Mouse (Mus musculus) midbrain, embryonic 15.5 days (tissue): ENCODE measurements at regions not wholly inside any gene's neighbourhood (a gene's known extent, or its start where the extent isn't known, plus 50 kb on each side); places are given as distances from the start of the nearest gene placed in this dataset.

Experiments used
- ATAC-seq: fragments of 200-750 bp; cut with Nextera tagmentation; replicated peaks from 2 replicates; pipeline ENCODE4 v1.8.0; 2017; ENCODE audit warnings: moderate TSS enrichment
- H3K27ac ChIP-seq: fragments of 300-500 bp; sonication (generic); 2 replicates; pipeline ENCODE4 v1.5.1; 2015; ENCODE audit warnings: mild to moderate bottlenecking, inconsistent platforms
- H3K27me3 ChIP-seq: fragments of 300-500 bp; sonication (generic); replicated peaks from 2 replicates; pipeline ENCODE4 v1.6.1; 2015; ENCODE audit warnings: inconsistent platforms
- H3K36me3 ChIP-seq: fragments of 300-500 bp; sonication (generic); replicated peaks from 2 replicates; pipeline ENCODE4 v1.6.1; 2015; ENCODE audit warnings: inconsistent platforms
- H3K4me1 ChIP-seq: fragments of 300-500 bp; sonication (generic); 2 replicates; pipeline ENCODE4 v1.6.1; 2015; ENCODE audit warnings: inconsistent platforms
- H3K4me2 ChIP-seq: fragments of 300-500 bp; sonication (generic); 2 replicates; pipeline ENCODE4 v1.6.1; 2015; ENCODE audit warnings: inconsistent platforms, mild to moderate bottlenecking, moderate library complexity
- H3K4me3 ChIP-seq: fragments of 300-500 bp; sonication (generic); 2 replicates; pipeline ENCODE4 v1.5.1; 2015; ENCODE audit warnings: mild to moderate bottlenecking, inconsistent platforms
- H3K9ac ChIP-seq: fragments of 300-500 bp; sonication (generic); 2 replicates; pipeline ENCODE4 v1.6.1; 2015; ENCODE audit warnings: mild to moderate bottlenecking, inconsistent platforms
- H3K9me3 ChIP-seq: fragments of 300-500 bp; sonication (generic); 2 replicates; pipeline ENCODE4 v1.6.1; 2016; ENCODE audit warnings: inconsistent platforms
- WGBS: fragments of 180-500 bp; shearing (Covaris S2); methylation state at CpG from one replicate; pipeline ENCODE4 v1.1.7; 2015; ENCODE audit warnings: mixed read lengths; 5-methylcytosine and 5-hydroxymethylcytosine counted together

- H3K4me3 ChIP-seq, result no peak overlapping the region
- no peak overlapping the region for H3K27ac ChIP-seq
- no peaks in the 10 kb centered on the region for H3K36me3 ChIP-seq
- H3K9me3 ChIP-seq, result no peaks in the 10 kb centered on the region
- no peaks in the 10 kb centered on the region for H3K27me3 ChIP-seq
- H3K4me2 ChIP-seq, result no peak overlapping the region
- no peak overlapping the region for H3K9ac ChIP-seq
- no peak for ATAC-seq
- H3K4me1 ChIP-seq, result no peaks in the 10 kb centered on the region
- 81% methylated on average over 5 of the region's 5 CpGs for WGBS
Observed at GRCm38 (mm10) chr19:44626261-44626660, 63.6 kb downstream of the Hif1an start.

GRCm38 (mm10) chr19:44629705-44630104 lies 67.1 kb downstream of the Hif1an start:
- H3K27ac ChIP-seq, result no peak overlapping the region
- no peaks in the 10 kb centered on the region for H3K9me3 ChIP-seq
- H3K4me3 ChIP-seq, result no peak overlapping the region
- H3K36me3 ChIP-seq, result no peaks in the 10 kb centered on the region
- no peak for ATAC-seq
- H3K9ac ChIP-seq, result no peak overlapping the region
- H3K27me3 ChIP-seq, result peaks cover 3% of the 10 kb centered on the region
- WGBS, result 64% methylated on average over 7 of the region's 7 CpGs
- H3K4me1 ChIP-seq, result no peaks in the 10 kb centered on the region
- H3K4me2 ChIP-seq, result no peak overlapping the region

DNA sequence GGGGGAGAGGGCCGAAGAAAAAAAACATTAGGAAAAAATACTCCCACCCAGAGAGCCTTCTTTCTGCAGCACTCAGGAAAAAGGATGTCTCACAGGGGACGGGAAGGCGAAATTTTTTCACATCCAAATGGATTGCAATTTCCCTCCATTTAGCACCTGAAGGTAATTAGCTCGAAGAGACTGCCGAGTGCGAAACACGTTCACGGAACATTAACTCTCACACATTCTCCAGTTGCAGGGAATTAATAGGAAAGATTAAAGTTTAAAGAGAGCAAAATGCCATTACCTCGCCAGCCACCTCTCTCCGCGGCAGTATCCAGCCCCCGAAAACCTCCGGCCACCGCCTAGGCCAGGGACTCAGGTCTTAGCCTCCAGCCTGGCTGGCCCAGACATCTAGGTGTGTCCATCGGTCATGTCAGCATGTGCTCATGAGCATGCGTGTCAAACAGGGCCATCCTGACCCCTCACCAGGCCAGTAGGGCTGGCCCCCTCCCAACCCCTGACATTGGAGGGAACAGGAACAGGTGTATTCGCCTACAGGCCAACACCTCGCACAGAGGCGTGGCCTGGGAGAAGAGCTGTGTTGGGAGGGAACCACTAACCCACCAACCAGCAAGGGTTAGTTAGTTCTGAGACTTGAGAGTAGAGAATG lies 68.8 kb downstream of the Hif1an start:
- Histone ChIP-seq H3K36me3 (no peaks in the 10 kb centered on the region), H3K9me3 (no peaks in the 10 kb centered on the region), H3K9ac (no peak overlapping the region), H3K27me3 (peaks cover 3% of the 10 kb centered on the region), H3K4me1 (no peaks in the 10 kb centered on the region), H3K4me2 (no peak overlapping the region), H3K4me3 (no peak overlapping the region), H3K27ac (no peak overlapping the region)
- WGBS, result 86% methylated on average over 19 of the region's 19 CpGs
- no peak for ATAC-seq

GRCm38 (mm10) chr19:44637145-44637719 lies 74.6 kb downstream of the Hif1an start:
- ATAC-seq, result no peak
- H3K4me2 ChIP-seq, result no peak overlapping the region
- H3K4me1 ChIP-seq, result peaks cover 7% of the 10 kb centered on the region
- no peak overlapping the region for H3K27ac ChIP-seq
- no peaks in the 10 kb centered on the region for H3K9me3 ChIP-seq
- H3K27me3 ChIP-seq, result peaks cover 25% of the 10 kb centered on the region
- no peaks in the 10 kb centered on the region for H3K36me3 ChIP-seq
- no peak overlapping the region for H3K9ac ChIP-seq
- H3K4me3 ChIP-seq, result no peak overlapping the region
- 77% methylated on average over 9 of the region's 9 CpGs for WGBS

GRCm38 (mm10) chr19:44640021-44640420 lies 77.4 kb downstream of the Hif1an start:
- WGBS, result 2% methylated on average over 26 of the region's 26 CpGs
- H3K9ac ChIP-seq, result peak overlapping the region; percentile 28
- H3K36me3 ChIP-seq, result no peaks in the 10 kb centered on the region
- H3K9me3 ChIP-seq, result no peaks in the 10 kb centered on the region
- peaks cover 7% of the 10 kb centered on the region for H3K4me1 ChIP-seq
- H3K27me3 ChIP-seq, result peaks cover 32% of the 10 kb centered on the region
- no peak for ATAC-seq
- no peak overlapping the region for H3K27ac ChIP-seq
- peak overlapping the region; percentile 28 for H3K4me3 ChIP-seq
- H3K4me2 ChIP-seq, result peak overlapping the region; percentile 67

- H3K4me2 ChIP-seq, result peak overlapping the region; percentile 67
- no peaks in the 10 kb centered on the region for H3K36me3 ChIP-seq
- peaks cover 7% of the 10 kb centered on the region for H3K4me1 ChIP-seq
- WGBS, result 6% methylated on average over 1 of the region's 1 CpGs
- H3K27ac ChIP-seq, result no peak overlapping the region
- ATAC-seq, result no peak
- peak overlapping the region; percentile 28; the same call in 1 of the 2 replicates for H3K9ac ChIP-seq
- H3K27me3 ChIP-seq, result peaks cover 32% of the 10 kb centered on the region
- peak overlapping the region; percentile 28 for H3K4me3 ChIP-seq
- no peaks in the 10 kb centered on the region for H3K9me3 ChIP-seq
Observed at GRCm38 (mm10) chr19:44640551-44640950, 77.9 kb downstream of the Hif1an start.

DNA sequence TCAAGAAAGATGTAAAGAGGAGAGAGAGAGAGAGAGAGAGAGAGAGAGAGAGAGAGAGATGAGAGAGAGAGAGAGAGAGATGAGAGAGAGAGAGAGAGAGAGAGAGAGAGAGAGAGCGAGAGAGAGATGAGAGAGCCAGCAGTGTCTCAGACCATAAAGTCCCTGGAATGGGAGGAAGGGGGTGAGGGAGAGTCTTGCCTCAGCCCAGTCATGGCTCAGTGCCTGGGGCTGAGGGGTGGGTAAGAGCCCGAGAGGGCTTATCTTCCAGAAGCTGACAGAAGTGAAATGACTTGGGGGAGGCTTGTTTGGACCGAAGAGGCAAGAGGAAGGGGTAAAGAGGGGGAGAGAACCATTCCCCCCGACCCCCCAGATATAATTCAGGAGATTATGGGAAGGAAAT lies 79.6 kb downstream of the Hif1an start:
- H3K9ac ChIP-seq, result no peak overlapping the region
- H3K27me3 ChIP-seq, result peaks cover 29% of the 10 kb centered on the region
- H3K4me2 ChIP-seq, result no peak overlapping the region
- peaks cover 7% of the 10 kb centered on the region for H3K4me1 ChIP-seq
- H3K27ac ChIP-seq, result no peak overlapping the region
- 62% methylated on average over 4 of the region's 4 CpGs for WGBS
- H3K36me3 ChIP-seq, result no peaks in the 10 kb centered on the region
- no peaks in the 10 kb centered on the region for H3K9me3 ChIP-seq
- H3K4me3 ChIP-seq, result no peak overlapping the region
- ATAC-seq, result no peak

GRCm38 (mm10) chr19:44644376-44644775 lies 81.7 kb downstream of the Hif1an start:
- 58% methylated on average over 3 of the region's 3 CpGs for WGBS
- ATAC-seq, result no peak
- H3K27me3 ChIP-seq, result peaks cover 37% of the 10 kb centered on the region

GRCm38 (mm10) chr19:44644929-44645328 lies 82.3 kb downstream of the Hif1an start:
- H3K4me2 ChIP-seq, result no peak overlapping the region
- 47% methylated on average over 3 of the region's 4 CpGs for WGBS
- H3K27me3 ChIP-seq, result peaks cover 39% of the 10 kb centered on the region
- no peak for ATAC-seq
- H3K9ac ChIP-seq, result no peak overlapping the region
- no peak overlapping the region for H3K4me3 ChIP-seq
- no peaks in the 10 kb centered on the region for H3K9me3 ChIP-seq
- H3K36me3 ChIP-seq, result no peaks in the 10 kb centered on the region
- H3K27ac ChIP-seq, result no peak overlapping the region
- peaks cover 8% of the 10 kb centered on the region for H3K4me1 ChIP-seq

More at GRCm38 (mm10) chr19:44644376-44644775, 81.7 kb downstream of the Hif1an start:
- no peak overlapping the region for H3K27ac ChIP-seq
- H3K4me2 ChIP-seq, result no peak overlapping the region
- H3K9ac ChIP-seq, result no peak overlapping the region
- no peaks in the 10 kb centered on the region for H3K9me3 ChIP-seq
- no peaks in the 10 kb centered on the region for H3K36me3 ChIP-seq
- H3K4me3 ChIP-seq, result no peak overlapping the region
- peaks cover 7% of the 10 kb centered on the region for H3K4me1 ChIP-seq

- no peaks in the 10 kb centered on the region for H3K9me3 ChIP-seq
- H3K27ac ChIP-seq, result no peak overlapping the region
- no peak overlapping the region for H3K4me3 ChIP-seq
- H3K4me2 ChIP-seq, result no peak overlapping the region
- 69% methylated on average over 9 of the region's 9 CpGs for WGBS
- H3K27me3 ChIP-seq, result peaks cover 47% of the 10 kb centered on the region
- H3K4me1 ChIP-seq, result 0 out of 2 replicates have a peak, but pooled peaks cover 6% of the 10 kb centered on the region
- no peak overlapping the region for H3K9ac ChIP-seq
- no peaks in the 10 kb centered on the region for H3K36me3 ChIP-seq
- ATAC-seq, result no peak
Observed at GRCm38 (mm10) chr19:44646548-44646947, 83.9 kb downstream of the Hif1an start.

DNA sequence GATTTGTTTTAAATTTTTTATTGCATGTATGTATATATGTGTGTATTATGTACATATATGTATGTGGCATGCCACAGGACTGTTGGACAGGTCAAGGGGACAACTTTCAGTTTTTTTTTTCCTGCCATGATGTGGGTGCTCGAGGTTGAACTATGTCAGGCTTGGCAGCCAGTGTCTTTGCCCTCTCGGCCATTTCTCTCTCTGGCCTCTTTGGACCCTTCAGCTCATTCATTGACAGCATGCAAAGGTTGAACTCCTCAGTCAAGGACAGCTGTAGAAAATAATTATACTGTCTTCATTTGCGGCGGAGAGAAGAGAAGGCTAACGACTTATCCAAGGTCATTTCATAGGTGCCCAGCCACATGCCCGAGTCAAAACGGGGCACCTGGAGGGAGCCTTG lies 86.6 kb downstream of the Hif1an start:
- Histone ChIP-seq H3K27me3 (peaks cover 41% of the 10 kb centered on the region), H3K4me3 (no peak overlapping the region), H3K9me3 (no peaks in the 10 kb centered on the region), H3K27ac (no peak overlapping the region), H3K4me1 (0 out of 2 replicates have a peak, but pooled peaks cover 6% of the 10 kb centered on the region), H3K36me3 (no peaks in the 10 kb centered on the region), H3K9ac (no peak overlapping the region), H3K4me2 (no peak overlapping the region)
- 68% methylated on average over 7 of the region's 7 CpGs for WGBS
- ATAC-seq, result no peak

- H3K4me2 ChIP-seq, result no peak overlapping the region
- H3K27me3 ChIP-seq, result peaks cover 45% of the 10 kb centered on the region
- 0 out of 2 replicates have a peak, but pooled peaks cover 6% of the 10 kb centered on the region for H3K4me1 ChIP-seq
- no peaks in the 10 kb centered on the region for H3K36me3 ChIP-seq
- no peak for ATAC-seq
- no peak overlapping the region for H3K9ac ChIP-seq
- WGBS, result 38% methylated on average over 2 of the region's 2 CpGs
- no peak overlapping the region for H3K27ac ChIP-seq
- H3K9me3 ChIP-seq, result no peaks in the 10 kb centered on the region
- H3K4me3 ChIP-seq, result no peak overlapping the region
Observed at GRCm38 (mm10) chr19:44650841-44651240, 88.2 kb downstream of the Hif1an start.

DNA sequence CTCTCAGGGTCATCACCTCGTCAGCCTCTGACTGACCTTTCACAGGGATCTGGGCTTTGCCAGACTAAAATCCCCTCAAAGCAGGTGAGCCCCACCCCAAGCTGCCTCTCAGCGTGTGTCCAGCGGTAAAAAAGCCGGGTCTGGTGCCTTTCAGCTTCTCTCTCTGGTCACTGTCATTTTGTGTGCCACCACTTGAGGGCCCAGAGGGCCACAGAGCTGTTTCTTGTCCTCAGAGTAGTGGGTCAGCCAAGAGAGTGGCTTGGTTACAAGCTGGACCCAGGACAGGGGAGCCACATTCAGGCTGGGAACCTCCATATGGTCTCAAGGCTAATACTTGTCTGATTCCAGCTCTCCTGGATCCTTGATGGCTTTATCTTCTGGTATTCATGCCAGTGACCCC lies 89.0 kb downstream of the Hif1an start:
- H3K4me2 ChIP-seq, result no peak overlapping the region
- 4% methylated on average over 4 of the region's 4 CpGs for WGBS
- 0 out of 2 replicates have a peak, but pooled peaks cover 6% of the 10 kb centered on the region for H3K4me1 ChIP-seq
- no peaks in the 10 kb centered on the region for H3K9me3 ChIP-seq
- no peak overlapping the region for H3K9ac ChIP-seq
- no peak overlapping the region for H3K27ac ChIP-seq
- H3K27me3 ChIP-seq, result peaks cover 47% of the 10 kb centered on the region
- no peak overlapping the region for H3K4me3 ChIP-seq
- H3K36me3 ChIP-seq, result no peaks in the 10 kb centered on the region
- no peak for ATAC-seq
